Mouse (Mus musculus) urinary bladder, postnatal 4 days (tissue): ENCODE measurements at regions not wholly inside any gene's neighbourhood (a gene's known extent, or its start where the extent isn't known, plus 50 kb on each side); places are given as distances from the start of the nearest gene placed in this dataset.
A peak's percentile ranks its signal among the peaks of the same experiment; 100 is the strongest.

Experiments
- DNase-seq, 2 experiments: peaks; one replicate each; pipeline ENCODE4 v3.0.0; 2021 to 2022; ENCODE audit warnings: low spot score in 2 of 2

GRCm38 (mm10) chr19:15053582-15054141 lies 455.8 kb upstream of the Tle4 start:
- DNase-seq: no peak

DNA sequence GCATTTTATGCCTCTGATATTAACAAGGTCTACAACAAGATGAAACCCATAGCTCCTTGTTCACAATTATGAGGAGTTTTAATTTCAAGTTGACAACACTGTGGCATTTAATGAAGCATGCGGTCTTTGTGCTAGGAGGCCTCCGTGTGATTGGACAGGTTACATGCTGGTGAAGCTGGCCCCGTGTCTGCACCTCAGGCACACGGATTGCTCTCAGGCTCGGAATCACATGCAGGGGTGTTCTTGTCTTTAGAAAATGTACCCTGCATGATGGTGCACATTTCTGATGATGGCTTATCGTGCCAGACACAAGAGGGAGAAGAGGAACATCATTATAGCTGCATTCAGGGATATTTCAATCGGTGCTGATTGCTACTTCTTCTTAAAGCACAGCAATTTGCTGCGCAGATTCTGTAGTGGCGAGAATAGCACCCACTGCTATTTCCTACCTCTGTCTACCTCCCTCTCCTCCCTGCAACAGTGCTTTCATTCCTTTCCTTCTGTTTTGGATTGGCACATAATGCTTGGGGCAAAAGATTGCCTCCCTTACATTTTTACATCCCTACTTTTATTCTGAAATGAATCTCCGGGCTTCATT lies 454.9 kb upstream of the Tle4 start:
- no peak for DNase-seq

DNA sequence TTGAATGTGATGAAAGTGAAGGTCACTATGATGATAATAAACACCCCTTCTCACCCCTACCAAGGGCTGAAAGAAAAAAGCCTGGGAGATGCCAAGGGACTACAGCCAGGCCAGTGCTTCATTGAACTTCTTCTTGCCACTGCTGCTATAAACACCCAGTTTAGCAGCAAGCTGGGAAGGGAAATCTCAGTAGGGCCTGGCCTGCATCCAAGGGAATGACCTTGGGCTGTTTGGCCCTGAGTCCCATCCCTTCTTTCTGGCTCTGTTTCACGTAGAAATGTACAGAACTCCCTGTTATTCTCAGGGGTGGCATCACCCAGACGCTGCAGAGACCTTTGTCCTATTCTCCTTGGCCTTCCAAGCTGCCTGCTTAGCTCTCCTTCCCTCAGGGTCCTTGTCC lies 450.0 kb upstream of the Tle4 start:
- DNase-seq: no peak

DNA sequence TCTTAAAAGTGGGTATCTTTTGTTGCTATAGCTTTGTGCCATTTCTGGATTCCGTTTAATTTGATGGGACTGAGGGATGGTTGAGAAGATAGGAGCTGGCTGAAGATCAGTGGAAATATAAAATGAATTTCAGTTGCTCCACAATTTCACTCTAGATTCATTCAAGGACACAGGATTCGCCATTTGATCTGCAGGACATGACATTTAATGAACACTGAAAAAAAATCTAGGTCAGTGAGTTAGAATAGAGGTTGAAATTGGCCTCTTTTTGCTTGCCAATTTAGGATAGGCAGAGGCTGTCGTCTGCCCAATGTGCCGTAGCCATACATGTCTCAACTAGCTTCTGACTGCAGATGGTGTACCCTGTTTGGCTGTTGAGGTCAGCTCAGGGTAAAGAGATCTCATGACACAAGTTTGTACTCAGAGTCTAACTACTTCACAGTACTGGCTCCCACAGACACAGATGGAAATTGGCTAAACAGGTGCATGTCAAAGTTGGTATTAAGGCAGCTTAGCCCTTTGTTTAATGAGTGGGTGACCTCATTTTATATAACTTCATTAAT lies 449.5 kb upstream of the Tle4 start:
- DNase-seq: no peak

DNA sequence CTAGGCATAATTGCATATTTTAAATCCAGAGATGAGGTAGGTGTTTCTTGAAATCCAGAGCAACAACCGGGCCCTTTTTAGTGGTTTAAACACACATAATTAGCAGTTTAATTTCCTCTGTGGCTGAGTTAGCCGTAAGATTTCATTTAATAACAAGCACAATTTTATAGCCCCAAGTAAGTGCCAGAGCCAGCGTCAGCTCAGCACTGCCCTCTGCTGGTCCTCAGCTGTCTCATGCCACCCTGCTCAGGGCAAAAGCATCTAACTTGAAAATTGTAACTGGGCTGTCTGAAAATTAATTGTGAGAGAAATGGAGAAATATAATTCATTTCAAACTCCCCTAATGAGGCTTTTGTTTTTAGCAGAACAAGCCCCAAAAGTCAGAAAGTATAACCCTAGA lies 437.7 kb upstream of the Tle4 start:
- peak; percentile 42 to 71 for DNase-seq

DNA sequence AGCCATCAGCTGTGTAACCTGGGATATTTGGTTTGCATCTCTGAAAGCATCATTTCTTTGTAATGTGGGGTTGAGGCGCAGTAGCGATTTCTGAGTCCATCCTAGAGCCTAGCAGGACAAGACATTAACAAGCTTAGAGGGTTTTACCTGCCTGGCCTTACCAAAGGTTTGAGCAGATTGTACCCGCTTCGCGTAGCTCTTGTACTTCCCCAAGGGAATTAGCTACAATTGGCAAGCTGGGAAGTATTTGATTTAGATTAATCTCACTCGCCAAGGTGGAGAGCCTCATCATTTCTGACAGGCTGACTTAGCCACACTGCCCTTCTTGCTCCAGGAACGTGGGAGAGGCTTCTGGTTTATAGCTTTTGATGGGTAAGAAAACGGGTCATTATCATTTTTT lies 436.1 kb upstream of the Tle4 start:
- DNase-seq: no peak

- no peak for DNase-seq
Measured at GRCm38 (mm10) chr19:15033396-15033795, 435.5 kb upstream of the Tle4 start.

- DNase-seq: no peak
Measured at GRCm38 (mm10) chr19:15032297-15032947, 434.6 kb upstream of the Tle4 start.

DNA sequence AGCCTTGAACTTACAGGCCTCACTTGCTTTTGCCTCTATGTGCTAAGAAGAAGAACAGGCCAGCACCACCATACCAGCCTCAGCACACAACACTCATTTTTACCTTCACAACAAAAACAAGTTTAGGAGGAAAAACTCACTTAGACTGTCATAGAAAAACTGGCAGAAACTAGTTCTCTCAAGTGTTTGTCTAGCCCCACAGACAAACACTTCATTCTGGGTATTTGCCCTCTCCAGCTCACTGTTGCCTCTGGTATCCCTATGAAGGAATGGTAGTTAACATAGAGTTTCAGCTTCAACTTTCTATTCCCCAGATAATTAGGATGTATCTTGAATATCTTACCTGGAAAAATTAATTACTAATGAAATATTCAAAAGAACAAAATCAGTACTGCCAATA lies 433.6 kb upstream of the Tle4 start:
- DNase-seq: no peak

- DNase-seq: no peak
Measured at GRCm38 (mm10) chr19:15003596-15003995, 405.7 kb upstream of the Tle4 start.

GRCm38 (mm10) chr19:14993344-14993743 lies 395.5 kb upstream of the Tle4 start:
- DNase-seq: no peak

DNA sequence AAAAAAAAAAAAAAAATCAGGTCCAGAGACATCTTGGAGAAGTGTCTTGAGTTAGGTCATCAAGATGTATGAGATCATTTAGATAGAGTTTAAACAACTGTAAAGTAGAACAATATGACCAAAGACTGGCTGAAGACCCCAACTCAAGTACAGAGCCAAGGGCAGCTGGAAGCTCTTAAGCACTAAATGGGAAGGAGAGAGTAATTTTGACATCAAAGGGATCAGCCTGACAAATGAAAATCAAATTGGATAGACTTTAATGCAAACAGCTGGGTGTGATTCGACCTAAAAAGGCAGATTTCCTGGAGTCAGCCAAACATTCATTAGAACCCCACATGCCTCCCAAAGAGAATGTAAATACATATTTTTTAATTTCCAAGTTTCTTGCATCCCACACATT lies 372.3 kb upstream of the Tle4 start:
- no peak for DNase-seq

DNA sequence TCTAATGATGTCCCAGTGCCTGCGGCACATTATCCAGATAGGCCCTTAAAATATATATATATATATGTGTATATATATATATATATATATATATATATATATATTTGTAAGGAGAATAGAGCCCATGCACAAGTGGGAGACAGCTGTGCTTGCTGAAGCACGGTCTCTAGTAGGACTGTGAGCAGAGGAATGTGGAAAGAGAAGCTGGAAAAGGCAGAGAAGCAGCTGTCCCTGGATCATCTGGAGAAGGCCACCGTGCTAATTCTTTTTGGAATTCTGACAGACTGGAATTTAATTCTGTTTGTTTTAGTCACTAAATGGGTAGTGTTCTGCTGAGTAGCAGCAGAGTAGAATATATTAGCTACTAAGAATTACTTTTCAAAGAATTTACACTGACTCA lies 370.4 kb upstream of the Tle4 start:
- no peak for DNase-seq

GRCm38 (mm10) chr19:14957727-14958126 lies 359.9 kb upstream of the Tle4 start:
- no peak for DNase-seq

- DNase-seq: no peak
Measured at GRCm38 (mm10) chr19:14957154-14957553, 359.3 kb upstream of the Tle4 start.

DNA sequence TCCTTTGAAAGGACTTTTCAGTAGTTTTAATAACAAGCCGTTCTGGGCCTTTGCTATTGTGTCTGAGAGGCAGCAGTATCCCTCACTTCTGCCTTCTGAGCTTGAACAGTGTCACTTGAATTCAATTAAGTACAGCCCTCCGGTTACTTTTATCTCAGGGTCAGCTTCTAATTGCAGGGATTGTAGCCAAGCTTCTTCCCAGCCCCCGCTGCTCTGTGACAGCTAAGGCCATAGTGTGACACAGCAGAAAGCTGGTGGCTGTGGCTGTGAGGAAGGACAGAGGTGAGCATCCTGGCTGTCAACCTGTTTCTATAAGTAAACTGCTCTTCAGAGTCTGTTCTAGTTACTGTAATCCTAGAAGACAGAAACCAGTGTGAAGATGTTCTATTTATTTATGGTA lies 358.5 kb upstream of the Tle4 start:
- DNase-seq: no peak

DNA sequence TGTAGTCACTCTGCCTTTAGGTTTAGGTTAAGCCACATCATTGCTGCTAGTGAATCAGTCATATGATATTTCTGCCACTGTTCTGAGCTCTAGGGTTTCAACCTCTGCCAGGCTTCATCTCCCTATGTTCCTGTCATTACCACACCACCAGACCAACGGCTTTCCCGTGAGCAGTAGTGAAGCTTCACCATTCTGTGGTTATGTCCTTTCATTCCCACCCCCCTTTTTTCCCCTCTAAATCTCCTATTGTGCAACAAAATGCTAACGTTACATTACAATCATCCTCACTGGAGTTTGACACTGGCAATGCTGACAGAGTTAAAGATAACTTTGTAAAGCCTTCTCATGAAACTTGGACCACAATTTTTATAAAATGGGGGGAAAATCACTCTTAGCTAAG lies 358.1 kb upstream of the Tle4 start:
- DNase-seq: no peak

- no peak for DNase-seq
Measured at GRCm38 (mm10) chr19:14940207-14940952, 342.5 kb upstream of the Tle4 start.

- no peak for DNase-seq
Measured at GRCm38 (mm10) chr19:14922238-14922637, 324.4 kb upstream of the Tle4 start.

- DNase-seq: no peak
Measured at GRCm38 (mm10) chr19:14911056-14911850, 313.4 kb upstream of the Tle4 start.

- DNase-seq: no peak
Measured at GRCm38 (mm10) chr19:14894875-14895274, 297.0 kb upstream of the Tle4 start.

- no peak for DNase-seq
Measured at GRCm38 (mm10) chr19:14892390-14892758, 294.5 kb upstream of the Tle4 start.
